Mouse (Mus musculus) MEL (cell line): ENCODE data around the gene Gm29776. TPM values are rescaled to one million over a fixed set of nuclear protein-coding genes. Genes with fewer than 3 reads are reported as not detected.

Experiments
- DNase-seq: peaks from one replicate; pipeline ENCODE4 v3.0.0; 2011; ENCODE audit warnings: low read depth, low spot score
- H3K27ac ChIP-seq: 2 replicates; pipeline ENCODE4 v1.5.1; 2012; ENCODE audit warnings: low read depth, mild to moderate bottlenecking, control low read depth, low read length, moderate library complexity; ENCODE audit not compliant: control insufficient read depth
- H3K27me3 ChIP-seq, 2 experiments: fragments of 150-350 bp in 1 of 2; sonication (generic) in 1 of 2; 2 replicates each; pipeline ENCODE4 v1.6.1; 2012; ENCODE audit warnings: low read length in 2 of 2, mild to moderate bottlenecking in 2 of 2, improper control_type of control experiment in 1 of 2, moderate library complexity in 1 of 2; ENCODE audit not compliant: insufficient read depth in 2 of 2, control insufficient read depth in 1 of 2
- H3K36me3 ChIP-seq, 2 experiments: 2 replicates each; pipeline ENCODE4 v1.6.1; 2012 to 2014; ENCODE audit warnings: low read length in 2 of 2, improper control_type of control experiment in 1 of 2, inconsistent platforms in 1 of 2, mild to moderate bottlenecking in 1 of 2; ENCODE audit not compliant: insufficient read depth in 2 of 2, control insufficient read depth in 1 of 2
- H3K4me1 ChIP-seq, 2 experiments: fragments of 150-350 bp in 1 of 2; sonication (generic) in 1 of 2; 2 replicates each; pipeline ENCODE4 v1.6.1; 2012; ENCODE audit warnings: low read length in 2 of 2, improper control_type of control experiment in 1 of 2, mild to moderate bottlenecking in 1 of 2; ENCODE audit not compliant: insufficient read depth in 2 of 2, control insufficient read depth in 1 of 2
- H3K4me3 ChIP-seq, 2 experiments: fragments of 150-350 bp in 1 of 2; sonication (generic) in 1 of 2; 2 replicates each; pipeline ENCODE4 v1.5.1; 2012; ENCODE audit warnings: low read depth in 2 of 2, low read length in 2 of 2, mild to moderate bottlenecking in 2 of 2, moderate library complexity in 2 of 2, control low read depth in 1 of 2, improper control_type of control experiment in 1 of 2; ENCODE audit not compliant: control insufficient read depth in 1 of 2, insufficient read depth in 1 of 2
- H3K79me2 ChIP-seq: 2 replicates; pipeline ENCODE4 v1.6.1; 2012; ENCODE audit warnings: mild to moderate bottlenecking, low read length, moderate library complexity; ENCODE audit not compliant: control insufficient read depth, poor library complexity, insufficient read depth
- H3K9ac ChIP-seq: 2 replicates; pipeline ENCODE4 v1.6.1; 2012; ENCODE audit warnings: low read depth, mild to moderate bottlenecking, control low read depth, low read length, moderate library complexity; ENCODE audit not compliant: control insufficient read depth, poor library complexity, severe bottlenecking
- H3K9me3 ChIP-seq: fragments of 150-350 bp; sonication (generic); replicated peaks from 2 replicates; pipeline ENCODE4 v1.6.1; 2012; ENCODE audit warnings: mild to moderate bottlenecking, low read length, improper control_type of control experiment, moderate library complexity; ENCODE audit not compliant: insufficient read depth
- BHLHE40 ChIP-seq: IDR thresholded peaks from 2 replicates; pipeline ENCODE4 v1.6.1; 2012; ENCODE audit warnings: low read depth, mild to moderate bottlenecking, inconsistent platforms, low read length, improper control_type of control experiment, borderline replicate concordance
- CHD1 ChIP-seq: IDR thresholded peaks from 2 replicates; pipeline ENCODE4 v1.6.1; 2012; ENCODE audit warnings: low read depth, mild to moderate bottlenecking, inconsistent platforms, low read length, improper control_type of control experiment
- CHD2 ChIP-seq: IDR thresholded peaks from 2 replicates; pipeline ENCODE4 v1.6.1; 2011; ENCODE audit warnings: low read length, improper control_type of control experiment
- CTCF ChIP-seq, 3 experiments: IDR thresholded peaks in 2 of 3; conservative IDR thresholded peaks in 1 of 3; 2 replicates each; pipeline ENCODE4 v1.5.1; 2011 to 2012; ENCODE audit warnings: low read length in 3 of 3, low read depth in 2 of 3, mild to moderate bottlenecking in 2 of 3, improper control_type of control experiment in 1 of 3, inconsistent platforms in 1 of 3, mixed read lengths in 1 of 3, moderate library complexity in 1 of 3; ENCODE audit not compliant: control insufficient read depth in 1 of 3, insufficient read depth in 1 of 3, poor library complexity in 1 of 3, severe bottlenecking in 1 of 3
- E2F4 ChIP-seq: IDR thresholded peaks from 2 replicates; pipeline ENCODE4 v1.6.1; 2011; ENCODE audit warnings: low read depth, low read length, improper control_type of control experiment, borderline replicate concordance
- ELF1 ChIP-seq: IDR thresholded peaks from 2 replicates; pipeline ENCODE4 v1.6.1; 2014; ENCODE audit warnings: low read depth, mild to moderate bottlenecking, inconsistent platforms, low read length, improper control_type of control experiment, moderate library complexity
- EP300 ChIP-seq, 2 experiments: IDR thresholded peaks; 2 replicates each; pipeline ENCODE4 v1.6.1; 2011; ENCODE audit warnings: improper control_type of control experiment in 2 of 2, low read length in 2 of 2, low read depth in 1 of 2, mild to moderate bottlenecking in 1 of 2
- ETS1 ChIP-seq: IDR thresholded peaks from 2 replicates; pipeline ENCODE4 v1.6.1; 2012; ENCODE audit warnings: low read depth, mild to moderate bottlenecking, inconsistent platforms, low read length, improper control_type of control experiment, moderate library complexity
- GATA1 ChIP-seq: IDR thresholded peaks from 2 replicates; pipeline ENCODE4 v1.6.1; 2011; ENCODE audit warnings: low read depth, low read length, improper control_type of control experiment
- HCFC1 ChIP-seq: IDR thresholded peaks from 2 replicates; pipeline ENCODE4 v1.6.1; 2012; ENCODE audit warnings: low read depth, mild to moderate bottlenecking, inconsistent platforms, low read length, improper control_type of control experiment, moderate library complexity
- JUND ChIP-seq: IDR thresholded peaks from 2 replicates; pipeline ENCODE4 v1.6.1; 2011; ENCODE audit warnings: low read depth, mild to moderate bottlenecking, improper control_type of control experiment, low read length
- KAT2A ChIP-seq: conservative IDR thresholded peaks from 2 replicates; pipeline ENCODE4 v1.6.1; 2012; ENCODE audit warnings: low read depth, low read length, improper control_type of control experiment, inconsistent platforms
- MAFK ChIP-seq: IDR thresholded peaks from 2 replicates; pipeline ENCODE4 v1.6.1; 2011; ENCODE audit warnings: low read depth, mild to moderate bottlenecking, low read length, improper control_type of control experiment, borderline replicate concordance
- MAX ChIP-seq: IDR thresholded peaks from 2 replicates; pipeline ENCODE4 v1.6.1; 2011; ENCODE audit warnings: low read length, improper control_type of control experiment
- MAZ ChIP-seq: IDR thresholded peaks from 2 replicates; pipeline ENCODE4 v1.6.1; 2012; ENCODE audit warnings: low read depth, mild to moderate bottlenecking, inconsistent platforms, low read length, improper control_type of control experiment
- MEF2A ChIP-seq: IDR thresholded peaks from 2 replicates; pipeline ENCODE4 v1.6.1; 2014; ENCODE audit warnings: low read depth, mild to moderate bottlenecking, inconsistent platforms, low read length, improper control_type of control experiment; ENCODE audit not compliant: poor library complexity, insufficient replicate concordance, severe bottlenecking; ENCODE audit errors: extremely low read depth
- MXI1 ChIP-seq: IDR thresholded peaks from 2 replicates; pipeline ENCODE4 v1.6.1; 2011; ENCODE audit warnings: mild to moderate bottlenecking, low read depth, low read length, improper control_type of control experiment
- MYB ChIP-seq: IDR thresholded peaks from 2 replicates; pipeline ENCODE4 v1.6.1; 2011; ENCODE audit warnings: mild to moderate bottlenecking, low read depth, low read length, improper control_type of control experiment
- MYC ChIP-seq: IDR thresholded peaks from 2 replicates; pipeline ENCODE4 v1.6.1; 2011; ENCODE audit warnings: low read depth, mild to moderate bottlenecking, low read length, improper control_type of control experiment, moderate library complexity
- NELFE ChIP-seq: IDR thresholded peaks from 2 replicates; pipeline ENCODE4 v1.6.1; 2011; ENCODE audit warnings: low read depth, low read length, improper control_type of control experiment
- NRF1 ChIP-seq: IDR thresholded peaks from 2 replicates; pipeline ENCODE4 v1.6.1; 2014; ENCODE audit warnings: low read depth, mild to moderate bottlenecking, inconsistent platforms, low read length, improper control_type of control experiment, moderate library complexity; ENCODE audit not compliant: poor library complexity, insufficient read depth, severe bottlenecking
- POLR2A ChIP-seq, 2 experiments: IDR thresholded peaks; 2 replicates each; pipeline ENCODE4 v1.6.1; 2011 to 2012; ENCODE audit warnings: low read length in 2 of 2, mild to moderate bottlenecking in 2 of 2, control low read depth in 1 of 2, improper control_type of control experiment in 1 of 2, low read depth in 1 of 2, moderate library complexity in 1 of 2; ENCODE audit not compliant: control insufficient read depth in 1 of 2, insufficient read depth in 1 of 2, poor library complexity in 1 of 2
- POLR2AphosphoS2 ChIP-seq: IDR thresholded peaks from 2 replicates; pipeline ENCODE4 v1.6.1; 2011; ENCODE audit warnings: low read length, improper control_type of control experiment
- RAD21 ChIP-seq: IDR thresholded peaks from 2 replicates; pipeline ENCODE4 v1.6.1; 2011; ENCODE audit warnings: mild to moderate bottlenecking, low read depth, low read length, improper control_type of control experiment
- RCOR1 ChIP-seq: IDR thresholded peaks from 2 replicates; pipeline ENCODE4 v1.6.1; 2012; ENCODE audit warnings: low read depth, mild to moderate bottlenecking, inconsistent platforms, low read length, improper control_type of control experiment
- SIN3A ChIP-seq: IDR thresholded peaks from 2 replicates; pipeline ENCODE4 v1.6.1; 2012; ENCODE audit warnings: low read length, improper control_type of control experiment, inconsistent platforms
- SMC3 ChIP-seq: IDR thresholded peaks from 2 replicates; pipeline ENCODE4 v1.6.1; 2011; ENCODE audit warnings: low read depth, low read length, improper control_type of control experiment
- TAL1 ChIP-seq: IDR thresholded peaks from 2 replicates; pipeline ENCODE4 v1.6.1; 2012; ENCODE audit warnings: mild to moderate bottlenecking, inconsistent platforms, low read length, moderate library complexity, mixed read lengths
- TBP ChIP-seq: IDR thresholded peaks from 2 replicates; pipeline ENCODE4 v1.8.0; 2011; ENCODE audit warnings: low read depth, low read length, improper control_type of control experiment
- TCF12 ChIP-seq: IDR thresholded peaks from 2 replicates; pipeline ENCODE4 v1.6.1; 2014; ENCODE audit warnings: low read depth, mild to moderate bottlenecking, inconsistent platforms, low read length, improper control_type of control experiment, moderate library complexity
- UBTF ChIP-seq: IDR thresholded peaks from 2 replicates; pipeline ENCODE4 v1.6.1; 2012; ENCODE audit warnings: low read depth, mild to moderate bottlenecking, inconsistent platforms, low read length, improper control_type of control experiment, moderate library complexity, borderline replicate concordance; ENCODE audit not compliant: insufficient read depth
- USF1 ChIP-seq: IDR thresholded peaks from 2 replicates; pipeline ENCODE4 v1.6.1; 2014; ENCODE audit warnings: low read depth, mild to moderate bottlenecking, inconsistent platforms, low read length, improper control_type of control experiment, moderate library complexity
- USF2 ChIP-seq, 2 experiments: IDR thresholded peaks; 2 replicates each; pipeline ENCODE4 v1.6.1; 2011 to 2012; ENCODE audit warnings: improper control_type of control experiment in 2 of 2, low read length in 2 of 2, borderline replicate concordance in 1 of 2, inconsistent platforms in 1 of 2, low read depth in 1 of 2, mild to moderate bottlenecking in 1 of 2; ENCODE audit not compliant: insufficient read depth in 1 of 2
- ZC3H11A ChIP-seq: IDR thresholded peaks from 2 replicates; pipeline ENCODE4 v1.6.1; 2012; ENCODE audit warnings: low read depth, mild to moderate bottlenecking, inconsistent platforms, low read length, improper control_type of control experiment
- ZKSCAN1 ChIP-seq: IDR thresholded peaks from 2 replicates; pipeline ENCODE4 v1.6.1; 2012; ENCODE audit warnings: low read depth, mild to moderate bottlenecking, inconsistent platforms, low read length, improper control_type of control experiment, moderate library complexity
- ZMIZ1 ChIP-seq: IDR thresholded peaks from 2 replicates; pipeline ENCODE4 v1.6.1; 2012; ENCODE audit warnings: low read depth, mild to moderate bottlenecking, inconsistent platforms, low read length, improper control_type of control experiment, moderate library complexity
- ZNF384 ChIP-seq: IDR thresholded peaks from 2 replicates; pipeline ENCODE4 v1.6.1; 2012; ENCODE audit warnings: low read depth, mild to moderate bottlenecking, inconsistent platforms, low read length, improper control_type of control experiment
- polyA plus RNA-seq, 2 experiments: library from polyadenylated mRNA; stranded (reverse) in 1 of 2; unstranded in 1 of 2; fragments of >175 nt in 1 of 2; fragments of >200 nt in 1 of 2; gene quantifications; 2 replicates each; pipeline versions ENCODE4 v1.2.1 to v1.2.4; 2012; ENCODE audit warnings: low replicate concordance in 2 of 2, low read depth in 1 of 2; ENCODE audit not compliant: insufficient read length in 2 of 2, insufficient read depth in 1 of 2, missing spikeins in 1 of 2
- total RNA-seq: library from RNA; depleted of rRNA; stranded (reverse); fragments of 300-350 nt; gene quantifications from 2 replicates; pipeline ENCODE4 v1.2.3, GENCODE M21; 2012

Gene Gm29776
- total and polyA plus RNA-seq, 3 experiments, result not detected

- Histone ChIP-seq H3K4me1 (peaks cover 3 to 24% of the 10 kb centered on the region in 2 experiments), H3K27me3 (no peaks in the 10 kb centered on the region), H3K27ac (peak overlapping the region; percentile 93), H3K36me3 (peaks cover 9 to 30% of the 10 kb centered on the region in 2 experiments), H3K4me3 (peak overlapping the region; percentile 96 to 97), H3K79me2 (peaks cover 24% of the 10 kb centered on the region), H3K9ac (peak overlapping the region; percentile 96), H3K9me3 (no peaks in the 10 kb centered on the region)
- peak; percentile 93 for DNase-seq
- TF ChIP-seq CHD1 (peak; percentile 91; the same call in 1 of the 2 replicates), ELF1 (0 out of 2 replicates have a peak, but pooled peaks have one; percentile 47), BHLHE40 (no peak), GATA1 (no peak), USF1 (no peak), TAL1 (no peak), MYB (no peak), HCFC1 (peak; percentile 78), RCOR1 (no peak), MAZ (peak; percentile 86), ETS1 (0 out of 2 replicates have a peak, but pooled peaks have one; percentile 31), ZNF384 (no peak), ZKSCAN1 (no peak), JUND (no peak), KAT2A (peak; percentile 26; the same call in 1 of the 2 replicates), ZMIZ1 (peak; percentile 63; the same call in 1 of the 2 replicates), MAX (peak; percentile 53; the same call in 1 of the 2 replicates), MXI1 (peak; percentile 47; the same call in 1 of the 2 replicates), SIN3A (peak; percentile 60; the same call in 1 of the 2 replicates), TBP (peak; percentile 57; the same call in 1 of the 2 replicates), NELFE (peak; percentile 83), E2F4 (no peak), MEF2A (no peak), MYC (peak; percentile 38; the same call in 1 of the 2 replicates), RAD21 (no peak), USF2 (IDR thresholded peaks at IDR 0.05; ENCODE audit: borderline replicate concordance in 1 of 2, insufficient read depth in 1 of 2, low read depth in 1 of 2, low read length in 2 of 2) (no peak), TCF12 (peak; percentile 62), MAFK (no peak), POLR2A (IDR thresholded peaks at IDR 0.05; ENCODE audit: control insufficient read depth in 1 of 2, insufficient read depth in 1 of 2, low read depth in 1 of 2, low read length in 2 of 2, poor library complexity in 1 of 2) (peak; percentile 64 to 92; a peak in 3 of 4 replicates), POLR2AphosphoS2 (peak; percentile 93), EP300 (IDR thresholded peaks at IDR 0.05; ENCODE audit: low read depth in 1 of 2, low read length in 2 of 2) (no peak), UBTF (no peak), CTCF (IDR thresholded peaks at IDR 0.05 in 2 of 3, conservative IDR thresholded peaks at IDR 0.05 in 1 of 3; ENCODE audit: control insufficient read depth in 1 of 3, insufficient read depth in 1 of 3, low read depth in 2 of 3, low read length in 3 of 3, poor library complexity in 1 of 3, severe bottlenecking in 1 of 3) (no peak), SMC3 (no peak), CHD2 (no peak), ZC3H11A (no peak), NRF1 (no peak; the same call in 1 of the 2 replicates)
Observed at GRCm38 (mm10) chr14:54653496-54653895, 45.1 kb downstream of the Gm29776 start.
